Mouse (Mus musculus): ENCODE measurements around the gene Prl7d1.
"Not testable (repeated sequence)": the region's sequence is repeated elsewhere in the genome, so short reads cannot be mapped to it uniquely, and the experiment has no call there.

Gene Prl7d1

GRCm38 (mm10) chr13:27716636-27717035 is at the start of gene Prl7d1:
TSS of gene Prl7d1 (minus strand) at chr13:27716736.
- no peak for DNase-seq (ENCODE audit: low read depth, low spot score)

GRCm38 (mm10) chr13:27734512-27735186 is 18.1 kb upstream of the Prl7d1 start:
- no peak for DNase-seq (ENCODE audit: low read depth, low spot score)

- DNase-seq (ENCODE audit: low read depth, low spot score), result not testable (repeated sequence)
These were observed 13.9 kb upstream of the Prl7d1 start for GRCm38 (mm10) chr13:27730286-27730959.

GRCm38 (mm10) chr13:27725057-27725456 is 8.5 kb upstream of the Prl7d1 start:
- not testable (repeated sequence) for DNase-seq (ENCODE audit: low read depth, low spot score)

- no peak for DNase-seq (ENCODE audit: low read depth, low spot score)
These were observed 10.0 kb downstream of the Prl7d1 start for GRCm38 (mm10) chr13:27706521-27706920.

GRCm38 (mm10) chr13:27667936-27668335 is 48.6 kb downstream of the Prl7d1 start, which contains the start of gene Prl7a2:
TSS of gene Prl7a2 (minus strand) at chr13:27668036.
- DNase-seq (ENCODE audit: low read depth, low spot score), result no peak

GRCm38 (mm10) chr13:27660747-27661146 is 55.8 kb downstream of the Prl7d1 start:
- DNase-seq (ENCODE audit: low read depth, low spot score), result no peak
